Mouse (Mus musculus): ENCODE data around the gene Cit. TPM values are rescaled to one million over a fixed set of nuclear protein-coding genes. Genes with fewer than 3 reads are reported as not detected.

The Cit gene
- total and polyA plus RNA-seq, 3 experiments = 0.73 to 0.97 (median 0.74) TPM

- Histone ChIP-seq H3K4me1 (ENCODE audit: control insufficient read depth, insufficient read depth, low read length) (no peaks in the 10 kb centered on the region), H3K27me3 (ENCODE audit: control insufficient read depth, insufficient read depth, low read length) (no peaks in the 10 kb centered on the region), H3K4me3 (no peak overlapping the region), H3K9ac (ENCODE audit: low read depth, low read length) (no peak overlapping the region), H3K79me2 (replicated peaks; ENCODE audit: control insufficient read depth, insufficient read depth, low read length) (no peaks in the 10 kb centered on the region), H3K27ac (no peak overlapping the region), H3K36me3 (ENCODE audit: control insufficient read depth, insufficient read depth, low read length) (no peaks in the 10 kb centered on the region)
- intact Hi-C loops (cut with DNase I) = no loop called here
- no peak for TF ChIP-seq EP300 (IDR thresholded peaks at IDR 0.05; ENCODE audit: insufficient read depth, low read depth, low read length)
- no peak for TF ChIP-seq POLR2A (IDR thresholded peaks at IDR 0.05; ENCODE audit: insufficient read depth, low read depth, low read length)
- TF ChIP-seq CTCF (IDR thresholded peaks at IDR 0.05) = no peak
- WGBS = 89% methylated on average over 9 of the region's 9 CpGs
- DNase-seq = no peak
Observed at GRCm38 (mm10) chr5:115961809-115962208, 116.7 kb downstream of the Cit start.

DNA sequence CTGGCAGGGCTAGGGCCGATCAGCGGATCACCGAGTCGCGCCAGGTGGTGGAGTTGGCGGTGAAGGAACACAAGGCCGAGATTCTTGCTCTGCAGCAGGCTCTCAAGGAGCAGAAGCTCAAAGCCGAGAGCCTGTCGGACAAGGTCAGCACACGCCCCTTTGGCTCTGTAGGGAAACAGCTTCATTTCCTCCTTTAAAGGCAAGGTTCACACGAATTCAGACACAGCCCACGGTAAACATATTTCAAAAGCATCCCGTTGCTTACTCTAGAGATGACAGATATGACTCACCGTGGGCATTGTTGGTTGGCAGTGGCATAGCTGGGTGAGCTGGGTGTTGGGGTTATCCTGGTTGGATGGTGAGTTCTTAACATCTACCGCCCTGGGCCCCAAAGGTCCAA is 126.2 kb downstream of the Cit start:
- H3K27me3 ChIP-seq (ENCODE audit: control insufficient read depth, insufficient read depth, low read length) = no peaks in the 10 kb centered on the region
- no peak overlapping the region for H3K9ac ChIP-seq (ENCODE audit: low read depth, low read length)
- H3K4me1 ChIP-seq (ENCODE audit: control insufficient read depth, insufficient read depth, low read length) = no peaks in the 10 kb centered on the region
- 85% methylated on average over 15 of the region's 15 CpGs for WGBS
- no peak overlapping the region for H3K4me3 ChIP-seq
- no peaks in the 10 kb centered on the region for H3K36me3 ChIP-seq (ENCODE audit: control insufficient read depth, insufficient read depth, low read length)
- intact Hi-C loops (cut with DNase I) = no loop called here
- TF ChIP-seq EP300 (IDR thresholded peaks at IDR 0.05; ENCODE audit: insufficient read depth, low read depth, low read length) (no peak), POLR2A (IDR thresholded peaks at IDR 0.05; ENCODE audit: insufficient read depth, low read depth, low read length) (no peak), CTCF (IDR thresholded peaks at IDR 0.05) (no peak)
- no peak for DNase-seq
- peak overlapping the region; percentile 33; the same call in 1 of the 2 replicates for H3K27ac ChIP-seq
- no peaks in the 10 kb centered on the region for H3K79me2 ChIP-seq (replicated peaks; ENCODE audit: control insufficient read depth, insufficient read depth, low read length)

GRCm38 (mm10) chr5:115975672-115976071 is 130.6 kb downstream of the Cit start:
- WGBS = 78% methylated on average over 10 of the region's 10 CpGs
- no peak for DNase-seq
- intact Hi-C loops (cut with DNase I) = loop anchor here (2.0 kb wide), 1 partner anchor 49 kb away; the partner anchor contains the start of gene Prkab1
- H3K4me1 ChIP-seq (ENCODE audit: control insufficient read depth, insufficient read depth, low read length) = peaks cover 12% of the 10 kb centered on the region
- no peak overlapping the region for H3K27ac ChIP-seq
- no peaks in the 10 kb centered on the region for H3K36me3 ChIP-seq (ENCODE audit: control insufficient read depth, insufficient read depth, low read length)
- H3K79me2 ChIP-seq (replicated peaks; ENCODE audit: control insufficient read depth, insufficient read depth, low read length) = no peaks in the 10 kb centered on the region
- TF ChIP-seq EP300 (IDR thresholded peaks at IDR 0.05; ENCODE audit: insufficient read depth, low read depth, low read length) (no peak), POLR2A (IDR thresholded peaks at IDR 0.05; ENCODE audit: insufficient read depth, low read depth, low read length) (no peak), CTCF (IDR thresholded peaks at IDR 0.05) (no peak)
- no peak overlapping the region for H3K9ac ChIP-seq (ENCODE audit: low read depth, low read length)
- H3K27me3 ChIP-seq (ENCODE audit: control insufficient read depth, insufficient read depth, low read length) = no peaks in the 10 kb centered on the region
- no peak overlapping the region for H3K4me3 ChIP-seq

- no peaks in the 10 kb centered on the region for H3K36me3 ChIP-seq (ENCODE audit: control insufficient read depth, insufficient read depth, low read length)
- no peak for DNase-seq
- H3K79me2 ChIP-seq (replicated peaks; ENCODE audit: control insufficient read depth, insufficient read depth, low read length) = no peaks in the 10 kb centered on the region
- WGBS = 95% methylated on average over 5 of the region's 5 CpGs
- H3K27ac ChIP-seq = no peak overlapping the region
- intact Hi-C loops (cut with DNase I) = loop anchor here (2.0 kb wide), 1 partner anchor 48 kb away; the partner anchor contains the start of gene Prkab1
- peaks cover 12% of the 10 kb centered on the region for H3K4me1 ChIP-seq (ENCODE audit: control insufficient read depth, insufficient read depth, low read length)
- TF ChIP-seq EP300 (IDR thresholded peaks at IDR 0.05; ENCODE audit: insufficient read depth, low read depth, low read length) = no peak
- no peak for TF ChIP-seq CTCF (IDR thresholded peaks at IDR 0.05)
- no peak for TF ChIP-seq POLR2A (IDR thresholded peaks at IDR 0.05; ENCODE audit: insufficient read depth, low read depth, low read length)
- H3K4me3 ChIP-seq = no peak overlapping the region
- H3K9ac ChIP-seq (ENCODE audit: low read depth, low read length) = no peak overlapping the region
- no peaks in the 10 kb centered on the region for H3K27me3 ChIP-seq (ENCODE audit: control insufficient read depth, insufficient read depth, low read length)
Observed at GRCm38 (mm10) chr5:115976446-115976845, 131.4 kb downstream of the Cit start.

DNA sequence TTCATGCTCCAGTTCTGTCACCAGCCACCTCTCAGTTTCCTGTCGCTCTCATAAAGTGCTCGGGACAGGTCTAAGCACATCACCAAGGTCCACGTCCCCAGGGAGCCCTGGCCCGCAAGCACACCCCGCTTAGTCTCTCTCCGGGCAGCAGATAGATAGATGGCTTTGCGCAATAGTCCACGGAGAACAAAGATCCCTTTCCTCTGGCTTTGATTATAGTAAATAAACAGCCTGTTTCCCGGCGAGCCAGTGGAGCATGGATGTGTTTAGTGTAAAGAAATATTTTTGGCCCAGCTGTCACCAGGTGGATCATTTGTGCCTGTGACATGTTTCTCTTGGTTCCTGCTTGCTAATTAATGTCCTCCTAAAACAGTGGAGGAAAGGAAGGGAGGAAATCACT is 132.2 kb downstream of the Cit start:
- Histone ChIP-seq H3K79me2 (replicated peaks; ENCODE audit: control insufficient read depth, insufficient read depth, low read length) (no peaks in the 10 kb centered on the region), H3K9ac (ENCODE audit: low read depth, low read length) (no peak overlapping the region), H3K27ac (peak overlapping the region; percentile 74), H3K4me1 (ENCODE audit: control insufficient read depth, insufficient read depth, low read length) (peaks cover 12% of the 10 kb centered on the region), H3K36me3 (ENCODE audit: control insufficient read depth, insufficient read depth, low read length) (no peaks in the 10 kb centered on the region), H3K27me3 (ENCODE audit: control insufficient read depth, insufficient read depth, low read length) (no peaks in the 10 kb centered on the region), H3K4me3 (no peak overlapping the region; the same call in 1 of the 2 replicates)
- TF ChIP-seq EP300 (IDR thresholded peaks at IDR 0.05; ENCODE audit: insufficient read depth, low read depth, low read length) (no peak), POLR2A (IDR thresholded peaks at IDR 0.05; ENCODE audit: insufficient read depth, low read depth, low read length) (no peak), CTCF (IDR thresholded peaks at IDR 0.05) (no peak)
- DNase-seq = no peak
- intact Hi-C loops (cut with DNase I) = loop anchor here (2.0 kb wide), 1 partner anchor 48 kb away; the partner anchor contains the start of gene Prkab1
- WGBS = 34% methylated on average over 10 of the region's 10 CpGs

DNA sequence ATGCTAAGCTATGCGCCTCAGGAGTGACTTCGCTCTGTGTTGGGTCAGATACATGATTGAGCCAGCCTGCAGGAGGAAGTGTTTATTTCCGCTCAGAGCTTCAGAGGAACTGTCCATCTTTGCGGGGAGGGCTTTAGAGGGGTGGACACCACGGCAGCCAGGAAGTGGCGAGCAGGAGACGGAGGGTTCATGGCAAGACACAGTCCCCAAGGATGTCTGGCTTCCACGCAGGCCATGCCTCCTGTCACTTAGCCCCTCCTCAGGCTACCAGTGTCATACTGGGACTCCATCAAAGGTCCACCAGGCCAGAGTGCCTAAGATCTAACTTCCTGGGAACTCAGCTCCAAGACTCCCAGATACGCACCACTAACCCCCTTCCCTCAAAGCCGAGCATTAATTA is 132.7 kb downstream of the Cit start:
- 39% methylated on average over 10 of the region's 10 CpGs for WGBS
- DNase-seq = peak; percentile 54 to 68
- H3K4me1 ChIP-seq (ENCODE audit: control insufficient read depth, insufficient read depth, low read length) = peaks cover 12% of the 10 kb centered on the region
- H3K9ac ChIP-seq (ENCODE audit: low read depth, low read length) = no peak overlapping the region
- intact Hi-C loops (cut with DNase I) = loop anchor here (2.0 kb wide), 1 partner anchor 47 kb away; the partner anchor contains the start of gene Prkab1
- H3K27me3 ChIP-seq (ENCODE audit: control insufficient read depth, insufficient read depth, low read length) = no peaks in the 10 kb centered on the region
- H3K36me3 ChIP-seq (ENCODE audit: control insufficient read depth, insufficient read depth, low read length) = no peaks in the 10 kb centered on the region
- no peak overlapping the region; the same call in 1 of the 2 replicates for H3K4me3 ChIP-seq
- H3K79me2 ChIP-seq (replicated peaks; ENCODE audit: control insufficient read depth, insufficient read depth, low read length) = no peaks in the 10 kb centered on the region
- TF ChIP-seq POLR2A (IDR thresholded peaks at IDR 0.05; ENCODE audit: insufficient read depth, low read depth, low read length) = peak; percentile 62
- TF ChIP-seq CTCF (IDR thresholded peaks at IDR 0.05) = no peak
- 0 out of 2 replicates have a peak, but pooled peaks have one; percentile 42 for TF ChIP-seq EP300 (IDR thresholded peaks at IDR 0.05; ENCODE audit: insufficient read depth, low read depth, low read length)
- H3K27ac ChIP-seq = peak overlapping the region; percentile 74

Measured in heart, adult 2 months (tissue).